Mouse (Mus musculus): Measurements from ENCODE around the gene Olfr538. TPM values are rescaled to one million over a fixed set of nuclear protein-coding genes. Genes with fewer than 3 reads are reported as not detected.

Olfr538 gene
- not detected for polyA plus RNA-seq (2014; fragmentation: Illumina TruSeq; extraction: RNeasy Lipid Tissue Mini Kit (QIAGEN cat#74804); ENCODE audit: low read depth, low replicate concordance)

DNA sequence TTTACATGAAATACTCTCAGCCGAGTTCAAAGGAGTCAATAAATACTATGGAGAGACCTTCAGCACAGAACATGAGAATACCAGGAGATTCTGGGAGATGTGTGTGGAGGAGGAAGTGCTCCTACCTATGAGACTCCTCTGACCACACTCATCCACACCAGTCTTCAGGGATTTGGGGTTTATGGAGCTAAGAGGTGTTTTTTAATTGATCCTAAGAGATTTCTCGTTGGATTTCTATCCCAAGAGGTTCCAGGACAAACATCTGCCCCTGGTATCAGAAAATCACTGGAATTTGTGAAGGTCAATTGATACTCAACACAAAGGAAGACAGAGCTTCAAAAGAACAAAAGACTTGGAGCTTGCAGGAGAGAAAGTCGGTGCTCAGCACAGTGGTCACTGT, at the start of gene Olfr538:
TSS of gene Olfr538 (plus strand) at position 301 of the 400 bp plus-strand sequence.

DNA sequence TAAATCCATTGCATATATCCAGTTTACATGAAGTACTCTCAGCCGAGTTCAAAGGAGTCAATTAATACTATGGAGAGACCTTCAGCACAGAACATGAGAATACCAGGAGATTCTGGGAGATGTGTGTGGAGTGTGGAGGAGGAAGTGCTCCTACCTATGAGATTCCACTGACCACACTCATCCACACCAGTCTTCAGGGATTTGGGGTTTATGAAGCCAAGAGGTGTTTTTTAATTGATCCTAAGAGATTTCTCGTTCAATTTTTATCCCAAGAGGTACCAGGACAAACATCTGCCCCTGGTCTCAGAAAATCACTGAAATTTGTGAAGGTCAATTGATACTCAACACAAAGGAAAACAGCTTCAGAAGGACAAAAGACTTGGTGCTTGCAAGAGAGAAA, 33.3 kb downstream of the Olfr538 start, which contains the start of gene Olfr46:
TSS of gene Olfr46 (plus strand) at position 301 of the 400 bp plus-strand sequence.

Other genes starting within 250 kb of the Olfr538 start
- gene Olfr525, start 247.0 kb upstream of the Olfr538 start, polyA plus RNA-seq (2014; fragmentation: Illumina TruSeq; extraction: RNeasy Lipid Tissue Mini Kit (QIAGEN cat#74804); ENCODE audit: low read depth, low replicate concordance): not detected
- gene Olfr527, start 233.9 kb upstream of the Olfr538 start, polyA plus RNA-seq (2014; fragmentation: Illumina TruSeq; extraction: RNeasy Lipid Tissue Mini Kit (QIAGEN cat#74804); ENCODE audit: low read depth, low replicate concordance): not detected
- not detected for gene Olfr60, start 206.2 kb upstream of the Olfr538 start, polyA plus RNA-seq (2014; fragmentation: Illumina TruSeq; extraction: RNeasy Lipid Tissue Mini Kit (QIAGEN cat#74804); ENCODE audit: low read depth, low replicate concordance)
- not detected for gene Olfr530, start 191.6 kb upstream of the Olfr538 start, polyA plus RNA-seq (2014; fragmentation: Illumina TruSeq; extraction: RNeasy Lipid Tissue Mini Kit (QIAGEN cat#74804); ENCODE audit: low read depth, low replicate concordance)
- gene Olfr531, start 165.0 kb upstream of the Olfr538 start, polyA plus RNA-seq (2014; fragmentation: Illumina TruSeq; extraction: RNeasy Lipid Tissue Mini Kit (QIAGEN cat#74804); ENCODE audit: low read depth, low replicate concordance): not detected
- not detected for gene Olfr532, start 146.2 kb upstream of the Olfr538 start, polyA plus RNA-seq (2014; fragmentation: Illumina TruSeq; extraction: RNeasy Lipid Tissue Mini Kit (QIAGEN cat#74804); ENCODE audit: low read depth, low replicate concordance)
- gene Olfr533, start 104.5 kb upstream of the Olfr538 start, polyA plus RNA-seq (2014; fragmentation: Illumina TruSeq; extraction: RNeasy Lipid Tissue Mini Kit (QIAGEN cat#74804); ENCODE audit: low read depth, low replicate concordance): not detected
- not detected for gene Olfr535, start 83.7 kb upstream of the Olfr538 start, polyA plus RNA-seq (2014; fragmentation: Illumina TruSeq; extraction: RNeasy Lipid Tissue Mini Kit (QIAGEN cat#74804); ENCODE audit: low read depth, low replicate concordance)
- gene Olfr536, start 60.5 kb upstream of the Olfr538 start, polyA plus RNA-seq (2014; fragmentation: Illumina TruSeq; extraction: RNeasy Lipid Tissue Mini Kit (QIAGEN cat#74804); ENCODE audit: low read depth, low replicate concordance): not detected
- 0.69 TPM for gene Olfr46, start 33.4 kb downstream of the Olfr538 start, polyA plus RNA-seq (2014; fragmentation: Illumina TruSeq; extraction: RNeasy Lipid Tissue Mini Kit (QIAGEN cat#74804); ENCODE audit: low read depth, low replicate concordance)
- not detected for gene Olfr61, start 61.1 kb downstream of the Olfr538 start, polyA plus RNA-seq (2014; fragmentation: Illumina TruSeq; extraction: RNeasy Lipid Tissue Mini Kit (QIAGEN cat#74804); ENCODE audit: low read depth, low replicate concordance)
- gene Olfr53, start 78.6 kb downstream of the Olfr538 start, polyA plus RNA-seq (2014; fragmentation: Illumina TruSeq; extraction: RNeasy Lipid Tissue Mini Kit (QIAGEN cat#74804); ENCODE audit: low read depth, low replicate concordance): not detected
- gene Olfr539, start 92.0 kb downstream of the Olfr538 start, polyA plus RNA-seq (2014; fragmentation: Illumina TruSeq; extraction: RNeasy Lipid Tissue Mini Kit (QIAGEN cat#74804); ENCODE audit: low read depth, low replicate concordance): 0.08 TPM
- gene Olfr45, start 114.1 kb downstream of the Olfr538 start, polyA plus RNA-seq (2014; fragmentation: Illumina TruSeq; extraction: RNeasy Lipid Tissue Mini Kit (QIAGEN cat#74804); ENCODE audit: low read depth, low replicate concordance): not detected
- not detected for gene Olfr541, start 129.4 kb downstream of the Olfr538 start, polyA plus RNA-seq (2014; fragmentation: Illumina TruSeq; extraction: RNeasy Lipid Tissue Mini Kit (QIAGEN cat#74804); ENCODE audit: low read depth, low replicate concordance)
- 1.8 TPM for gene Cyp2e1, start 195.9 kb downstream of the Olfr538 start, polyA plus RNA-seq (2014; fragmentation: Illumina TruSeq; extraction: RNeasy Lipid Tissue Mini Kit (QIAGEN cat#74804); ENCODE audit: low read depth, low replicate concordance)
- 395 TPM for gene Syce1, start 220.0 kb downstream of the Olfr538 start, polyA plus RNA-seq (2014; fragmentation: Illumina TruSeq; extraction: RNeasy Lipid Tissue Mini Kit (QIAGEN cat#74804); ENCODE audit: low read depth, low replicate concordance)

Measured in testis, adult 10 weeks (tissue).